Comparison of ENCODE assay signal across 16 mouse cellular contexts in the genomic region with DNA sequence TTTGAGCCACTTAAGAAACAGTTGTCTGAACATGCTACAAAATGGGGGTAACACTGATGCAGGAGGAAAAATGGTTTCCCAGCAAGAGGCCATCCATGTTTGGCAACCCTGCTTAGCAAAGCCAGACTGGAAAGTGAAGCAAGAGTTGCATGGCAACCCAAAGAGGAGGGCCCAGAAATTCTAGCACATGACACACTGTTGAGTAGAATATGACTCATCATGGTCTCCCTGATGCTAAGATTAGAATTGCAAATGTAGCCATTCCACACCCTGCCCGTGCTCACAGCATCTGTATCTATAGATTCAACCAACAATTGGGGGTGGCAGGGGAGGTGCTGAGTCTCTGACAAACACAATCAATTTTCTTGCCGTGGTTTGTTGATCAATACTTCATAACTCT.
DNase-seq lines count a peak whose midpoint lies in the region; ATAC-seq and TF ChIP-seq lines count a peak whose summit lies in the region.
"Had no signal": no experiment of that assay in that cellular context is flagged by ENCODE, and none has a peak within 500 bp of the region (broad histone marks: within the 10 kb centered on the region; RNA-seq: fewer than 3 reads in every experiment).

No protein-coding gene starts in this region.

- no peak for DNase-seq in hindbrain, embryonic 11.5 days (ENCODE audit: low spot score)
- DNase-seq in right cerebral cortex, adult 2 months (ENCODE audit: low spot score in 2 of 2), result peak; percentile 49 to 55
- DNase-seq in right cerebral cortex, postnatal 4 days, result no peak
- no peak for DNase-seq in urinary bladder, postnatal 36 days (ENCODE audit: low spot score in 2 of 2)
- no peak for DNase-seq in cerebellum, adult 11-12 months
- DNase-seq: adrenal gland, postnatal 25 days; cerebellum, adult 9-10 months; gastrocnemius, adult 2 months had no signal

- H3K9ac ChIP-seq in hindbrain, embryonic 12.5 days, result no peak overlapping the region
- H3K9ac ChIP-seq in hindbrain, embryonic 11.5 days (ENCODE audit: low read depth, low read length), result no peak overlapping the region
- H3K9ac ChIP-seq: heart, embryonic 15.5 days; limb, embryonic 15.5 days; stomach, embryonic 15.5 days had no signal

- peak overlapping the region; percentile 52; the same call in 1 of the 2 replicates for H3K27ac ChIP-seq in hindbrain, embryonic 12.5 days
- no peak overlapping the region for H3K27ac ChIP-seq in hindbrain, embryonic 11.5 days (ENCODE audit: low read depth, low read length)
- H3K27ac ChIP-seq in embryonic fibroblast, embryonic 13.5 days (ENCODE audit: insufficient read depth, low read length), result peak overlapping the region; percentile 62
- H3K27ac ChIP-seq: gastrocnemius, adult 2 months; heart, embryonic 15.5 days; limb, embryonic 15.5 days; stomach, embryonic 15.5 days had no signal

- ATAC-seq in hindbrain, embryonic 12.5 days (ENCODE audit: low FRiP score), result no peak
- ATAC-seq in hindbrain, embryonic 11.5 days (ENCODE audit: low FRiP score), result no peak
- ATAC-seq: intestine, embryonic 16.5 days; lung, postnatal 0 days had no signal

- TF ChIP-seq POLR2A in embryonic fibroblast, embryonic 13.5 days (IDR thresholded peaks at IDR 0.05; ENCODE audit: low read depth, low read length), result no peak

- H3K9me3 ChIP-seq in hindbrain, embryonic 12.5 days (replicated peaks), result no peaks in the 10 kb centered on the region
- no peaks in the 10 kb centered on the region for H3K9me3 ChIP-seq in hindbrain, embryonic 11.5 days (ENCODE audit: control insufficient read depth, low read length)
- H3K9me3 ChIP-seq: heart, embryonic 15.5 days; limb, embryonic 15.5 days; stomach, embryonic 15.5 days had no signal

- H3K4me3 ChIP-seq in hindbrain, embryonic 12.5 days, result no peak overlapping the region
- H3K4me3 ChIP-seq in hindbrain, embryonic 11.5 days (ENCODE audit: low read depth, low read length), result no peak overlapping the region
- no peak overlapping the region for H3K4me3 ChIP-seq in embryonic fibroblast, embryonic 13.5 days (ENCODE audit: insufficient read depth, low read length)
- H3K4me3 ChIP-seq: gastrocnemius, adult 2 months; heart, embryonic 15.5 days; limb, embryonic 15.5 days; stomach, embryonic 15.5 days had no signal

- H3K4me2 ChIP-seq in hindbrain, embryonic 12.5 days (replicated peaks), result no peak overlapping the region
- H3K4me2 ChIP-seq in hindbrain, embryonic 11.5 days (replicated peaks; ENCODE audit: low read depth, low read length), result no peak overlapping the region
- H3K4me2 ChIP-seq: heart, embryonic 15.5 days; limb, embryonic 15.5 days; stomach, embryonic 15.5 days had no signal

- H3K36me3 ChIP-seq in hindbrain, embryonic 12.5 days, result no peaks in the 10 kb centered on the region; the same call in 1 of the 2 replicates
- H3K36me3 ChIP-seq in hindbrain, embryonic 11.5 days (ENCODE audit: control insufficient read depth, insufficient read depth, low read length), result no peaks in the 10 kb centered on the region
- H3K36me3 ChIP-seq: G1E; heart, embryonic 15.5 days; limb, embryonic 15.5 days; stomach, embryonic 15.5 days had no signal

- H3K27me3 ChIP-seq in hindbrain, embryonic 12.5 days, result no peaks in the 10 kb centered on the region
- H3K27me3 ChIP-seq in hindbrain, embryonic 11.5 days (ENCODE audit: control insufficient read depth, insufficient read depth, low read length), result no peaks in the 10 kb centered on the region
- H3K27me3 ChIP-seq: heart, embryonic 15.5 days; limb, embryonic 15.5 days; stomach, embryonic 15.5 days had no signal

- peaks cover 14% of the 10 kb centered on the region for H3K4me1 ChIP-seq in hindbrain, embryonic 12.5 days
- no peaks in the 10 kb centered on the region for H3K4me1 ChIP-seq in hindbrain, embryonic 11.5 days (replicated peaks; ENCODE audit: control insufficient read depth, insufficient read depth, low read length)
- H3K4me1 ChIP-seq in embryonic fibroblast, embryonic 13.5 days (ENCODE audit: control insufficient read depth, insufficient read depth, low read length), result peaks cover 17% of the 10 kb centered on the region
- H3K4me1 ChIP-seq: heart, embryonic 15.5 days; stomach, embryonic 15.5 days had no signal

- TF ChIP-seq CTCF in embryonic fibroblast, embryonic 13.5 days (IDR thresholded peaks at IDR 0.05; ENCODE audit: borderline replicate concordance, insufficient read depth, low read length), result no peak

- WGBS in hindbrain, embryonic 12.5 days, result 60% methylated on average over 2 of the region's 2 CpGs
- 46% methylated on average over 2 of the region's 2 CpGs for whole genome bisulfite sequencing in hindbrain, embryonic 11.5 days

Comparison
In these comparisons a context has a peak if more than half of its experiments do, and no peak if none do; other contexts are left out.
1. DNase-seq: peak in right cerebral cortex, adult 2 months (2 of 2); none in hindbrain, embryonic 11.5 days (single experiment), right cerebral cortex, postnatal 4 days (single experiment), urinary bladder, postnatal 36 days (0 of 2) and cerebellum, adult 11-12 months (single experiment).